Mouse (Mus musculus) midbrain, embryonic 13.5 days (tissue): ENCODE results near the gene Saa1. TPM values are rescaled to one million over a fixed set of nuclear protein-coding genes. Genes with fewer than 3 reads are reported as not detected.
"Not testable (repeated sequence)": the region's sequence is repeated elsewhere in the genome, so short reads cannot be mapped to it uniquely, and the experiment has no call there.

Experiments used
- ATAC-seq: fragments of 200-750 bp; cut with Nextera tagmentation; 2 replicates; pipeline ENCODE4 v1.8.0; 2017; ENCODE audit warnings: mild to moderate bottlenecking, moderate TSS enrichment, moderate library complexity
- H3K27ac ChIP-seq: fragments of 300-500 bp; sonication (generic); 2 replicates; pipeline ENCODE4 v1.5.1; 2015; ENCODE audit warnings: inconsistent platforms, mild to moderate bottlenecking, moderate library complexity
- H3K27me3 ChIP-seq: fragments of 300-500 bp; sonication (generic); 2 replicates; pipeline ENCODE4 v1.6.1; 2015; ENCODE audit warnings: mild to moderate bottlenecking, inconsistent platforms
- H3K36me3 ChIP-seq: fragments of 300-500 bp; sonication (generic); 2 replicates; pipeline ENCODE4 v1.6.1; 2015; ENCODE audit warnings: mild to moderate bottlenecking, inconsistent platforms
- H3K4me1 ChIP-seq: fragments of 300-500 bp; sonication (generic); replicated peaks from 2 replicates; pipeline ENCODE4 v1.6.1; 2015; ENCODE audit warnings: inconsistent platforms
- H3K4me2 ChIP-seq: fragments of 300-500 bp; sonication (generic); replicated peaks from 2 replicates; pipeline ENCODE4 v1.6.1; 2015; ENCODE audit warnings: moderate library complexity, mild to moderate bottlenecking, inconsistent platforms
- H3K4me3 ChIP-seq: fragments of 300-500 bp; sonication (generic); replicated peaks from 2 replicates; pipeline ENCODE4 v1.5.1; 2015; ENCODE audit warnings: mild to moderate bottlenecking, inconsistent platforms
- H3K9ac ChIP-seq: fragments of 300-500 bp; sonication (generic); replicated peaks from 2 replicates; pipeline ENCODE4 v1.6.1; 2015; ENCODE audit warnings: mild to moderate bottlenecking, inconsistent platforms
- H3K9me3 ChIP-seq: fragments of 300-500 bp; sonication (generic); 2 replicates; pipeline ENCODE4 v1.6.1; 2016; ENCODE audit warnings: mild to moderate bottlenecking, inconsistent platforms
- WGBS: fragments of 180-500 bp; shearing (Covaris S2); methylation state at CpG from one replicate; pipeline ENCODE4 v1.1.7; 2015; 5-methylcytosine and 5-hydroxymethylcytosine counted together
- polyA plus RNA-seq: library from polyadenylated mRNA; unstranded; fragments of >200 nt; fragmentation: Nextera tagmentation; extraction: Ambion mirVana; gene quantifications from 2 replicates; pipeline ENCODE4 v1.2.1, GENCODE M21; 2015

The Saa1 gene
- not detected in 2 replicates for polyA plus RNA-seq

GRCm38 (mm10) chr7:46742880-46743279 lies at the start of gene Saa1:
TSS of gene Saa1 (minus strand) at chr7:46742980.
- not testable (repeated sequence) for H3K27ac ChIP-seq
- 85% methylated on average over 3 of the region's 3 CpGs for WGBS

GRCm38 (mm10) chr7:46789177-46789849 lies 46.5 kb upstream of the Saa1 start:
- H3K27ac ChIP-seq, result no peak overlapping the region
- ATAC-seq, result no peak
- H3K9me3 ChIP-seq, result no peaks in the 10 kb centered on the region
- H3K4me3 ChIP-seq, result no peak overlapping the region
- H3K4me2 ChIP-seq, result no peak overlapping the region
- 94% methylated on average over 5 of the region's 5 CpGs for WGBS
- H3K9ac ChIP-seq, result no peak overlapping the region
- no peaks in the 10 kb centered on the region for H3K27me3 ChIP-seq
- peaks cover 9% of the 10 kb centered on the region for H3K4me1 ChIP-seq
- H3K36me3 ChIP-seq, result peaks cover 52% of the 10 kb centered on the region

More at GRCm38 (mm10) chr7:46742880-46743279, at the start of gene Saa1:
- H3K4me2 ChIP-seq, H3K27me3 ChIP-seq, H3K9me3 ChIP-seq, H3K36me3 ChIP-seq, ATAC-seq, H3K4me1 ChIP-seq, H3K9ac ChIP-seq, H3K4me3 ChIP-seq: not testable (repeated sequence)

GRCm38 (mm10) chr7:46770706-46771105 lies 27.9 kb upstream of the Saa1 start:
- H3K27ac ChIP-seq, result no peak overlapping the region
- H3K4me2 ChIP-seq, result no peak overlapping the region
- no peaks in the 10 kb centered on the region for H3K27me3 ChIP-seq
- peaks cover 81% of the 10 kb centered on the region for H3K36me3 ChIP-seq
- no peaks in the 10 kb centered on the region for H3K9me3 ChIP-seq
- ATAC-seq, result no peak
- H3K4me3 ChIP-seq, result no peak overlapping the region
- no peaks in the 10 kb centered on the region for H3K4me1 ChIP-seq
- whole genome bisulfite sequencing, result 65% methylated on average over 4 of the region's 4 CpGs
- no peak overlapping the region for H3K9ac ChIP-seq

GRCm38 (mm10) chr7:46768451-46768850 lies 25.7 kb upstream of the Saa1 start:
- no peak overlapping the region for H3K4me3 ChIP-seq
- no peak overlapping the region for H3K4me2 ChIP-seq
- no peak overlapping the region for H3K27ac ChIP-seq
- H3K4me1 ChIP-seq, result no peaks in the 10 kb centered on the region
- peaks cover 78% of the 10 kb centered on the region for H3K36me3 ChIP-seq
- WGBS, result 97% methylated on average over 7 of the region's 7 CpGs
- no peak for ATAC-seq
- no peak overlapping the region for H3K9ac ChIP-seq
- H3K9me3 ChIP-seq, result no peaks in the 10 kb centered on the region
- H3K27me3 ChIP-seq, result no peaks in the 10 kb centered on the region

- ATAC-seq, result no peak
Measured at GRCm38 (mm10) chr7:46767371-46767770, 24.6 kb upstream of the Saa1 start.

GRCm38 (mm10) chr7:46764672-46765071 lies 21.9 kb upstream of the Saa1 start:
- no peaks in the 10 kb centered on the region for H3K4me1 ChIP-seq

More at GRCm38 (mm10) chr7:46767371-46767770, 24.6 kb upstream of the Saa1 start:
- Histone ChIP-seq H3K4me3 (no peak overlapping the region), H3K27ac (no peak overlapping the region), H3K27me3 (no peaks in the 10 kb centered on the region), H3K36me3 (peaks cover 79% of the 10 kb centered on the region), H3K4me1 (no peaks in the 10 kb centered on the region), H3K9ac (no peak overlapping the region), H3K4me2 (no peak overlapping the region), H3K9me3 (no peaks in the 10 kb centered on the region)

GRCm38 (mm10) chr7:46762601-46763000 lies 19.8 kb upstream of the Saa1 start:
- H3K4me1 ChIP-seq, result no peaks in the 10 kb centered on the region
- no peak for ATAC-seq
- H3K4me2 ChIP-seq, result no peak overlapping the region
- no peak overlapping the region for H3K4me3 ChIP-seq
- WGBS, result 91% methylated on average over 5 of the region's 5 CpGs
- no peaks in the 10 kb centered on the region for H3K27me3 ChIP-seq
- H3K27ac ChIP-seq, result no peak overlapping the region
- no peaks in the 10 kb centered on the region for H3K9me3 ChIP-seq
- H3K9ac ChIP-seq, result no peak overlapping the region
- peaks cover 81% of the 10 kb centered on the region for H3K36me3 ChIP-seq

More at GRCm38 (mm10) chr7:46764672-46765071, 21.9 kb upstream of the Saa1 start:
- ATAC-seq, result no peak
- Histone ChIP-seq H3K36me3 (peaks cover 88% of the 10 kb centered on the region), H3K9me3 (no peaks in the 10 kb centered on the region), H3K27me3 (no peaks in the 10 kb centered on the region), H3K27ac (no peak overlapping the region), H3K4me2 (no peak overlapping the region), H3K9ac (no peak overlapping the region), H3K4me3 (no peak overlapping the region)
- WGBS, result 57% methylated on average over 8 of the region's 8 CpGs

GRCm38 (mm10) chr7:46761049-46761795 lies 18.4 kb upstream of the Saa1 start:
- WGBS, result 72% methylated on average over 11 of the region's 11 CpGs
- no peak for ATAC-seq
- Histone ChIP-seq H3K36me3 (peaks cover 70% of the 10 kb centered on the region), H3K4me1 (no peaks in the 10 kb centered on the region), H3K27me3 (no peaks in the 10 kb centered on the region), H3K9me3 (no peaks in the 10 kb centered on the region), H3K4me2 (no peak overlapping the region), H3K4me3 (no peak overlapping the region), H3K9ac (no peak overlapping the region), H3K27ac (no peak overlapping the region)

GRCm38 (mm10) chr7:46751490-46751889 lies 8.7 kb upstream of the Saa1 start, which contains the start of gene Saa2:
TSS of gene Saa2 (plus strand) at chr7:46751790.
- WGBS, result 78% methylated on average over 3 of the region's 3 CpGs
- Histone ChIP-seq H3K27me3 (no peaks in the 10 kb centered on the region), H3K4me2 (no peak within 1 kb of the TSS)

GRCm38 (mm10) chr7:46748459-46748858 lies 5.7 kb upstream of the Saa1 start:
- H3K27me3 ChIP-seq, result no peaks in the 10 kb centered on the region
- H3K36me3 ChIP-seq, result no peaks in the 10 kb centered on the region
- ATAC-seq, result no peak
- peaks cover 4% of the 10 kb centered on the region; the same call in 1 of the 2 replicates for H3K4me1 ChIP-seq
- H3K9ac ChIP-seq, result no peak overlapping the region
- no peak overlapping the region for H3K4me2 ChIP-seq
- H3K4me3 ChIP-seq, result no peak overlapping the region
- no peak overlapping the region for H3K27ac ChIP-seq
- 29% methylated on average over 3 of the region's 3 CpGs for WGBS
- no peaks in the 10 kb centered on the region for H3K9me3 ChIP-seq

More at GRCm38 (mm10) chr7:46751490-46751889, 8.7 kb upstream of the Saa1 start, which contains the start of gene Saa2:
- no peaks in the 10 kb centered on the region for H3K36me3 ChIP-seq
- peaks cover 4% of the 10 kb centered on the region; the same call in 1 of the 2 replicates for H3K4me1 ChIP-seq
- H3K27ac ChIP-seq, result no peak within 1 kb of the TSS
- no peak within 1 kb of the TSS for H3K9ac ChIP-seq
- no peaks in the 10 kb centered on the region for H3K9me3 ChIP-seq
- no peak for ATAC-seq
- no peak within 1 kb of the TSS for H3K4me3 ChIP-seq

GRCm38 (mm10) chr7:46746381-46746780 lies 3.6 kb upstream of the Saa1 start:
- no peaks in the 10 kb centered on the region for H3K9me3 ChIP-seq
- H3K36me3 ChIP-seq, result no peaks in the 10 kb centered on the region
- no peaks in the 10 kb centered on the region for H3K27me3 ChIP-seq
- no peak overlapping the region for H3K27ac ChIP-seq
- no peak overlapping the region for H3K9ac ChIP-seq
- no peak overlapping the region for H3K4me2 ChIP-seq
- peaks cover 4% of the 10 kb centered on the region; the same call in 1 of the 2 replicates for H3K4me1 ChIP-seq
- ATAC-seq, result no peak
- WGBS, result 93% methylated on average over 7 of the region's 7 CpGs
- H3K4me3 ChIP-seq, result no peak overlapping the region

- no peaks in the 10 kb centered on the region for H3K36me3 ChIP-seq
- H3K27me3 ChIP-seq, result no peaks in the 10 kb centered on the region
- no peaks in the 10 kb centered on the region for H3K9me3 ChIP-seq
- no peak overlapping the region for H3K27ac ChIP-seq
- whole genome bisulfite sequencing, result 90% methylated on average over 3 of the region's 3 CpGs
- peaks cover 4% of the 10 kb centered on the region; the same call in 1 of the 2 replicates for H3K4me1 ChIP-seq
- no peak overlapping the region for H3K9ac ChIP-seq
- no peak overlapping the region for H3K4me2 ChIP-seq
- no peak overlapping the region for H3K4me3 ChIP-seq
- no peak for ATAC-seq
Measured at GRCm38 (mm10) chr7:46745816-46746215, 3.0 kb upstream of the Saa1 start.
